Mouse (Mus musculus): Measurements from ENCODE around the gene 1700019D03Rik.

Gene 1700019D03Rik

DNA sequence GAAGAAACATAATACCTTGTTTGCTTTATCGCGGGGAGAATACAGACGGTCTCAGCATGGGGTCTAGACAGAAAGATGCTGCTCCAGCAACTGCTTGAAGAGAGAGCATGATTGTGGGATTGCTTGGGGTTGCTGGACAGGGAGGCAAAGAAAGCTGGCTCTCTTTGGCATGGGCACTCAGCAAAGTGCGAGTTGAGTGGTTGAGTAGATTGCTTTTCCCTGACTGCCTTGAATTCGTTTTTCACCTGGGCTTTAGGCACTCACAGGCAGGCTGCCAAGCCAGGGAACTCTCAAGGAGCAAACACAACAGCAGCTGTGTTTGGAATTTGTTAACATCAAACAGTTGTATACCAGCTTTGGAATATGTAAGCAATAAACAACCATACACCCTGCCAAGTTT, at the start of gene 1700019D03Rik:
Gene 1700019D03Rik, minus strand, starts transcription at position 101 of the 400 bp plus-strand sequence.
- peak in 1 of 2 experiments; percentile 31 for DNase-seq

- DNase-seq = no peak
Observed at GRCm38 (mm10) chr1:53063921-53064320, 43.9 kb upstream of the 1700019D03Rik start.

DNA sequence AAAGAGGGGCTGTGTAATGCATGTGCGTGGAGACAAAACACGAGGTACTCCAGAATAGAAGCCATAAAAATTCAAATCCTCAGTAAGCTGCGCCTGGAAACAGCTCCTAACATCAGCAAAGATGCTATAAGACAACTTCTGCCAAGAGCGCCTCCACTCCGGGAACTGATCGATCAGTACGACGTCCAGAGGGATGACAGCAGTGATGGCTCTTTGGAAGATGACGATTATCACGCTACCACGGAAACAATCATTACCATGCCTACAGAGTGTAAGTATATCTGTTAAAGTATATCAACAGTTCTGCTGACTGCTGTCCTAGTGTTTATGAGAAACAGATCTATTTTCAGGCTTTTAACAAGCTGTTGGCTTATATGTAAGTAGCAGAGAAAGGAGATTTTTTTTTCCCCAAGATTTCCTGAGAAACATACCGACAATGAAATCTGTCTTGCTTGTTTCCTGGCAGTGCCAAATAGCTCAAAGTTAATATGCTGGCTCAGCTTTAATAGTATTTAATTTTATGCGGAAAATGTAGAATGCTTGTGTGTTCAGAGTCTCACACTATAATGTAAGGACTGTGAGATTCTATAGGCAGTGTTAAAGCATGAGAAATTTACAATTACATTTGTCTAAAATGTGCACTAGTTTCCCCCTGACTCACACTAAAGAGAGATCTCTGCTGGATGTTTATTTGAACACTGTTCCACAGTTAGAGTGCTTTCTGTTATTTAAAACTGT, 42.1 kb upstream of the 1700019D03Rik start:
- DNase-seq = no peak

DNA sequence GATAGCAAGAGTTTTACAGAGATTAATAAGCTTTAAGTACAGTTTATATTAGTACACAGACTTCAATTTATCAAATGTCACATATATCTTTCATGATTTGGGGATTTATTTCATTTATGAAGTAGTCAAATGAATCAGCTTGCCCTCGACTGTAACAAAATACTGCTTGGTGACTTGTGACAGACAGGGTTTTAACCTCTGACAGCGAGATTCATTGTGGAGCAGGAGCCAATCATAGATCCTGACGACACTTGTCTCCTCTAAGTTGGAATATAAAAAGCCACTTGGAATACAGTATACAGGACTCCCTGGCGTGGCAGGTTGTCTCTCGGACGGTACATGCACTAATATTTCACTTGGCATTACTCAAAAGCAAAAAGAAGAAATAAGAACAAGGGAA, 41.4 kb upstream of the 1700019D03Rik start, which contains the start of gene Mstn:
Gene Mstn, plus strand, starts transcription at position 301 of the 400 bp plus-strand sequence.
- DNase-seq = no peak

GRCm38 (mm10) chr1:53060499-53060898, 40.5 kb upstream of the 1700019D03Rik start:
- DNase-seq = no peak

DNA sequence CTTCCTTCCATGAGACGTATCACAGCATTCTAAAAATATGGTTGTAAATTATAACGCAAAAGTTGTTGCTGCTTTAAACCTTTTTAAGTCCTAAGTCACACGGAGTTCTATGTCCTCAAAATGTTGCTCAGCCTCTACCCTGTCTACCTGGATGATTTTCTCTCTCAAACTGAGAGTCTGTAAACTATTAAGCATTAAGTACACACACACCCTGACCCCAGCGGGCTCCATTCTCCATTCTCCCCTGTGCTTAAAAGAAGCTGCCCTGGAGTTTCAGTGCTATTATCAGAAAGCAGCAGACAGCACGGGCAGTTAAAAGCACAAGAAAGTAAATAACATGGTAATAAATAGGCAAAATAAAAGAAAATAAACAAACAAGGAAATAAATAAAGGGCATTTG, 39.1 kb upstream of the 1700019D03Rik start:
- DNase-seq = no peak

DNA sequence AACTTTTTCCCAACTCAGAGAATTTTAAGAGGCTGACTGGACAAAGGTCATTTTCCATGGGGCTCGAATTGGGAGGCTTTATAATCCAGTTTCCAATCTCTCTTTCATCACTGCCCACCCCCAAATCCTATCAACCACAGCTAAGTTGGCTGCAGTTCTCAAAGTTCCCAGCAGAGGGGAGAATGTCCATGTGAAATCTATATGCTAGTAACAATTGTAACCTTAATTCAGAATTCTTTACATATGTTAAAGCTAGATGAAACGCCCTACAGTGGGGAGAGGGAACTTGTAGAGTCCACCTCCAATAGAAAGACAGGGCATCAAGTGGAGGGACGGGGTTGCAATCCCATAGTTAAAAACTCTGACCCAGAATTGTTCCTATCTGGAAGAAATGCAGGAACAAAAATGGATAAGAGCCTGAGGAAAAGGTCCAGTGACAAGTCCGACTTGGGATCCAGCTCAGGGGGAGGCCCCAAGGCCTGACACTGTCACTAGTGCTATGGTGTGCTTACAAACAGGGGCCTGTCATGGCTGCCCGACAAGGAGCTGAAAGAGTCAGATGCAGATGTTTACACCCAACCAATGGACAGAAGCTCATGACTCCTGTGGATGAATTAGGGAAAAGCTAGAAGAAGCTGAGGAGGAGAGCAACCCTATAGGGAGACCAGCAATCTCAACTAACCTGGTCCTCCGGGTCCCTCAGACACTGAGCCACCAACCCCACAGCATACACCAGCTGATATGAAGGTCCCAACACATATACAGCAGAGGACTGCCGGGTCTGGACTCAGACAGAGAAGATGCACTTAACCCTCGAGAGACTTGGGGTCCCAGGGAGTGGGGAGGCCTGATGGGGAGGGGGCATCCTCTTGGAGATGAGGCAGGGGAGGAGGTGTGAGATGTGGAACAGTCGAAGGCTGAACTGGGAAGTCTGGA, 33.4 kb upstream of the 1700019D03Rik start:
- peak; percentile 71 to 84 for DNase-seq

DNA sequence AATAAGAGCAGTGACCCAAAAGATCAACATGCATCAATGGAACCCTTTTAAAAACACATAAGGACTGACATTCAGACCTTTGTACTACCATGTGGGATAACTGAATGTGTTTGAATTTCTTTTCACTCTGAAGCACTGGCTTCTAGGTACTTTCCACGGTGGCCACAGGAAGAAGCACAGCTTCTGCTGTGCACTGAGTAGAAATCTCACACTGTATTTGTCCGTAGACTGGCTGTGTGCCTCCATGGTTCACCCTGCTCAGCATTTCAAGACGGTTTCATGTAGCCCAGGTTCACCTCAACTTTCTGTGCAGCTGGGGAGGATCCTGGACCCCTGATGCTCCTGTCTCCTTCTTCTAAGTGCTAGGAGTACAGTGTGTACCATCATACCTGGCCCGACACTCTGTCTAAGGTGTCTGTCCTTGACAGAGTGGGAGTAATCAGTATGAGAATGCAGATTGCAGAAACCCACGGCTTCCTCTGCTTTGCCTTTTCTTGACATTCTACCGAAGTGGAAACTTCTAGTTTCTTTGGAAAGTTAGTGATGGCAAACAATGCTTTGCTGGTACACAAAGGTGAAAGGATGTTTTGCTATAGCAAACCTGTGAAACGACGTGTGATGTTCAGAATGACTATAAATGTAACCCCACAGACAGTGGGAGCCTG, 29.9 kb upstream of the 1700019D03Rik start:
- peak in 1 of 2 experiments; percentile 18 for DNase-seq

- peak; percentile 62 to 64 for DNase-seq
Observed at GRCm38 (mm10) chr1:53037443-53037871, 17.5 kb upstream of the 1700019D03Rik start.

- DNase-seq = no peak
Observed at GRCm38 (mm10) chr1:53032550-53032949, 12.6 kb upstream of the 1700019D03Rik start.

DNA sequence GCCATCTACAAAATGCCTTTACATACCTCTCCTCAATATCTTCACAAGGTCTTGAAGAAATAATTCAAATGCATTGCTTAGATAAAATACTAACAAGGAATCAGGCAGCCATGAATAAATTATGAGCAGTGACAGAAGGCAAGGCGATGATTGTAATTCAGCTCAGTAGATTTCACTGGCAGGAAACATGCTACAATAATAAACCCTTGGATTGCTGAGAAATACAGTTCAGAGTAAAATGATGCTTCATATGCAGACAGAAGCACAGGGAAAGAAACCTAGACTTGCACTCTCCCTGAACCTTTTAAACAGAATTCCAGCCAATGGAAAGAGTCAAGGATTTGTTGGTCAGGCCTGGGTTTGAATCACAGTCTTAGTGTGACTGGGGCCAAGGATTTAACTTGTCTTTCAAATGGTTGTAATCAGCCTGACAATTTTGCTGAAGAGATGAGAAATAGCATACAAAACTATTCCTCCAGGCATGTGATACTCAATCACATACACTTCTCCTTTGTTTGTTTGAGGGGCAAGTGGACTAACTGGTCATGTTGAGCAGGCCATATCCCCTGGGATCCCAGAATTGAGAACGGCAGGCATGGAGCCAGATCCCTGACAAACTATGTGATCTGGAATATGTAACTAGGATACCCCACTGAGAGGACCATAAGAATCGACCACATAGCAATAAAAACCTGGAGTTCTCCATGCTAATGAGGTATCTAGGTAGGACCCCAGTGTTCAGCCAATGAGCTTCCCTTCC, 1.1 kb downstream of the 1700019D03Rik start:
- DNase-seq = peak in 1 of 2 experiments; percentile 29

DNA sequence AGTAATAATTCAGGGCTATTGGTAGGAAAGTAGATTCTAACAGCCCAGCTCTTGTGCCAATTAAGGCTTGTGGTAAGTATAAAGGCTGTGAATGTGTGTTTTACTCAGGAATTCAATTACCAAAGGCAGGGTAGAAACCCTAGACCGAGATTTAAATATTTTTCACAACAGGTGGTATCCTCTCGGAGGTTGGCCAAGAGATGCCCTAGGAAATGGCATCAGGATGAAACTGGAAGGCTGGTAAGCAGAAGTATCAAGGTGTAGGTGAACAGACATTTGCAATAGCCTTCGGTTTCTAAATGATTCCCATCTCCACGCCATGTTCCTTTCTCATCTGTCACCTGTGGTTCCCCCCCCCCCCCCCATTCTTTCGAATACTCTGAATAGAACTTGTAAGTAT, 4.4 kb downstream of the 1700019D03Rik start:
- DNase-seq = no peak

- no peak for DNase-seq
Observed at GRCm38 (mm10) chr1:53014716-53015115, 5.3 kb downstream of the 1700019D03Rik start.

DNA sequence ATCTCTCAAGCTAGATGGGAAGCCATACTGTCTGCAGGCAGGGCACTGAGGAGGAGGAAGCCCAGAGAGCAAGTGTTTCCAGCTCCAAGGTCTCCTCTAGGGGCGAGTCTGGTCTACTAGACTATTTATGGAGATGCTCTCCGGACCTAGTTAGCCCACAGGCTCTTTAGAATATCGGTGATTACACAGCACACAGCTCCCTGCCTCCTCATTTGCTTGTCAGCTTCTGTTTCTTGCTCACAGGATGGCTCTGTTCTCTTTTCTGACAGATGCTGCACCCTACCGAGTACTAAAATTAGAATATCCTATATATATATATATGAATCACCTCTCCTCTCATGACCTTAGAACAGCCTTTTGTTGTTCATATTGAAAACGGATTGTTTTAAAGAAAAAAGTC, 33.3 kb downstream of the 1700019D03Rik start:
- peak; percentile 63 to 67 for DNase-seq

- DNase-seq = no peak
Observed at GRCm38 (mm10) chr1:52973198-52973597, 46.8 kb downstream of the 1700019D03Rik start.

DNA sequence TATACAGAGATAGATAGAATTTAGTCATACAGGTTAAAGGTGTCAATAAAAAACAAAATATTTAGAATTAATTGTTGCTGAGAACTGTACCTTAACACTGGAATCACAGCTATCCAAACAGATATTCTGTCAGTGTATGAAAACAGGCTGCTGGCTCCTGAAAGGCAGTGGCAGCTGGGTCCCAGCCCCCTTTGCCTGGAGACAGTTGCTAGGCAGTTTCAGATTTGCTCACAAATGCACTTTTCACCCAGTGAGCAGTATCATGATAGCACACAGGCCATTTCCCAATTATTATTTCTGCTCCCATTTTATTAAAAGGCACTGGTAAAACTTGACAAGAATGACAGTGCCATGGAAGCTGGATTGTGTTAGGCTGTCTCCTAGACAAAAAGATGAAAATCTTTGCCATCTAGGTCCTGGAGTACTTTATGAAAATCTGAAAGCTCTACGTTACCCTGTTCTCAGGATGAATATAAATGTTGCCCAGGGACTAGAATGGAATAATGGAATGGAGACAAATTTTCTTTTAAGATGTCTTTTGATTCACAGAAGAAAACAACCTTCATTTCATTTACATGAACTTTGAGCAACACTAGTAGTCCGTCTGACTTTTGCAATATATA, 48.0 kb downstream of the 1700019D03Rik start:
- no peak for DNase-seq

- DNase-seq = no peak
Observed at GRCm38 (mm10) chr1:52964581-52964980, 55.4 kb downstream of the 1700019D03Rik start.

DNA sequence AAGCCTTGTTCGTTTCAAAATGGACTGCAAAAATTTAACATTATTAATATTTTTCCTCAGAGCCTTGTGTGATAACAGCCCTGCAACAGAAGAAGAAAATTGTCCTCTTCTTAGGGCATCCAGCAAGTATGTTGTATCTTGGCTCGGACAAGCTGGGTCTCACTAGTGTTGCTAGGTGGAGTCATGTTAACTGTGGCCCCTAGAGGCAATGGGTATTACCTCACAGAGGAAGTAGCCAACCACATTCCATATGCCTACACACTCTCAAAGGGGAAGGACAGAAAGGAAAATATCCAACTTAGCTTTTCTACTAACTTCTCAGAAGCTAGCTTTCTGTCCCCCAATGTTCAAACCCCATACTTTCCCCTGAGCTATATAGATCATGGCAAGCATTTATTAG, 56.9 kb downstream of the 1700019D03Rik start:
- no peak for DNase-seq

DNA sequence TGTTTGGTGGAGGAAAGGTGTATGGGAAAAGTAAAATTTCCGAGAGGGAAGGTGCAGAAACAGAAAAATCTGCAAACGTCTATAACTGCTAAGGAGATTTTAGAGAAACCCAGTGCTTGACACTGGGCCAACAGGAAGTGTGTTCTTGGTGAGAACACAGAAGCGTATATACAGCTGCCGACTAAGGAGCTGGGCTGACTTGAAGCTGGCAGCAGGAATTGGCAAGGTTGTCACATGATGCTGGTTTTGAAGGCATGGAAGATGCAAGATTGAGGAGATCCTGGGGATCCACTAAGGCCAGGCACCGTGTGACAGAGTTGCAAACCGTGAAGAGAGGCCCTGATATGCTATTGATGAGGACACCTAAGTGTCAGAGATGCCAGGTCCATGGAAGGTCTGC, 59.8 kb downstream of the 1700019D03Rik start:
- DNase-seq = no peak

DNA sequence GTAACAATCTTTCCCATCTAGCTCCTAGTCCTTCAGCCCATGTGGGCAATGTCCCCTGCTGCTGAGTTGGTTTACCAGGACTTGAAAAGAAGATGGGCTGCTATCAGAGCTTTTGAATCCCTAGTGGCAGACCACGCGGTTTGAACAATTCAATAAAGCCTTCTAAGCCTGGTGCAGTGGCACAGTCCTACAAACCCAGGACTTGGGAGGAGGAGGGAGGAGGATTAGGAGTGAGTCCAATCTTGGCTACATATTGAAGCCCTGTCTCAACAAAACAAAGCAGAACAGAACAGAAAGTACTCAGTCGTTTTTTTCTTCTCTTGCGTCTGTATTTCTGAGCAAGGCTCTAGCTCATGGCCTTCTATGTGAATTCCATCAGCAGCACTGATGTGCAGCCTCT, 63.2 kb downstream of the 1700019D03Rik start:
- DNase-seq = no peak

- DNase-seq = peak; percentile 53 to 77
Observed at GRCm38 (mm10) chr1:52955102-52955501, 64.9 kb downstream of the 1700019D03Rik start.

DNA sequence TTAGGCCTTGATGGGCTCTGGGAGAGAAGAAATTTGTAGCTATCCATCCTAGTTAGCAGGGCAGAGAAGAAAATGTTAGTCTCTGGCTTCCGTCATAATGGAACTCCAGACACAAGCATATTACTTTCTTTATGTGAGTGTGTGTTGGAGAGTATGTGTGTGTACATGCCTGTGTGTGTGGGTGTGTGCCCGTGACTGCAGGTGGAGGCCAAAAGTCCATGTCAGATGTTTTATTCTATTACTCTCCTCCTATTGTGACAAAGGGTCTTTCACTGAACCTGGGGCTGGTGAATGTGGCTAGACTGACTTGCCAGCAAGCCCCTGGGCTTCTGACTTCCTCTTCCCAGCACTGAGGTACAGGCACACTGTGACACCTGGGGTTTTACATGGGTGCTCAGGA, 65.5 kb downstream of the 1700019D03Rik start:
- DNase-seq = no peak
